In the genomic region with DNA sequence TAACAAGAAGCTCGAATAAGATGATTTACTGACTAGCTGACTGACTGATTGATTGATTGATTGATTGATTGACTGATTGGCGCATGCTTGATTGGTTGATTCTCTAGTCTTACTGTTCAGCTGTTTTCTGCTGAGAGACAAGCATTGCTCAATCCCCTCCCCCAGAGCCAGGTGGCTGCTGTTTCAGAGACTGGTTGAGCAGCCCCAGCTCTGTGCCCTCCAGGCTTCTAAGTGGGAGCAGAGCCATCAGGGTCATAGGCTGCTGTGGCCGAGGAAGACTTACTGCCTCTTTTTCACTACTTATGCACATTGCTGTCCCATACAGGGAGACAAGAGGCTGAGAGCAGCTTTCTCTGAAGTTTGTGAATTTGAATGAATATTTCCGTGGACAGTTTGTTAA, we compare ENCODE assay signal across 8 mouse cellular contexts. TPM values are rescaled to one million over a fixed set of nuclear protein-coding genes. Genes with fewer than 3 reads are reported as not detected.
A peak's percentile ranks its signal among the peaks of the same experiment; 100 is the strongest.
DNase-seq lines count a peak whose midpoint lies in the region; ATAC-seq and TF ChIP-seq lines count a peak whose summit lies in the region.

No protein-coding gene starts in this region.

- H3K9me3 ChIP-seq in heart, embryonic 15.5 days (replicated peaks), result no peaks in the 10 kb centered on the region
- H3K9me3 ChIP-seq in midbrain, embryonic 14.5 days (ENCODE audit: control insufficient read depth, low read length), result no peaks in the 10 kb centered on the region

- ATAC-seq in heart, embryonic 15.5 days (replicated peaks; ENCODE audit: insufficient number of reproducible peaks, insufficient read depth, low FRiP score, low read depth), result no peak
- ATAC-seq in midbrain, embryonic 14.5 days (ENCODE audit: low FRiP score, low TSS enrichment), result no peak
- no peak for ATAC-seq in monocyte, adult 5-6 weeks (replicated peaks; ENCODE audit: insufficient number of reproducible peaks, low FRiP score, low TSS enrichment, poor library complexity, severe bottlenecking)

- peak overlapping the region; percentile 67 for H3K4me3 ChIP-seq in layer of hippocampus, adult 2 months
- H3K4me3 ChIP-seq in heart, embryonic 15.5 days, result peak overlapping the region; percentile 78
- H3K4me3 ChIP-seq in midbrain, embryonic 14.5 days (replicated peaks; ENCODE audit: low read depth, low read length), result no peak overlapping the region

- DNase-seq in layer of hippocampus, adult 2 months (ENCODE audit: low spot score in 2 of 2), result peak; percentile 19 to 26
- no peak for DNase-seq in layer of hippocampus, adult 9-11 months
- peak; percentile 13 for DNase-seq in adrenal gland, postnatal 25 days
- DNase-seq in midbrain, embryonic 14.5 days, result peak; percentile 24
- no peak for DNase-seq in spleen, adult 18-20 months
- no peak for DNase-seq in layer of hippocampus, adult 9-10 months (ENCODE audit: low spot score)

- H3K27ac ChIP-seq in layer of hippocampus, adult 2 months, result peak overlapping the region; percentile 37
- peak overlapping the region; percentile 44 for H3K27ac ChIP-seq in heart, embryonic 15.5 days
- H3K27ac ChIP-seq in midbrain, embryonic 14.5 days (replicated peaks; ENCODE audit: low read depth, low read length), result no peak overlapping the region

- H3K4me1 ChIP-seq in heart, embryonic 15.5 days (replicated peaks), result peaks cover 31% of the 10 kb centered on the region
- H3K4me1 ChIP-seq in midbrain, embryonic 14.5 days (ENCODE audit: control insufficient read depth, insufficient read depth, low read length), result peaks cover 16% of the 10 kb centered on the region

- H3K36me3 ChIP-seq in heart, embryonic 15.5 days, result no peaks in the 10 kb centered on the region
- H3K36me3 ChIP-seq in midbrain, embryonic 14.5 days (ENCODE audit: control insufficient read depth, insufficient read depth, low read length), result no peaks in the 10 kb centered on the region

- H3K4me2 ChIP-seq in heart, embryonic 15.5 days, result peak overlapping the region; percentile 83
- peak overlapping the region; percentile 99; the same call in 1 of the 2 replicates for H3K4me2 ChIP-seq in midbrain, embryonic 14.5 days (ENCODE audit: low read length)

- no peak overlapping the region for H3K9ac ChIP-seq in heart, embryonic 15.5 days
- no peak overlapping the region for H3K9ac ChIP-seq in midbrain, embryonic 14.5 days (replicated peaks; ENCODE audit: low read length)

- WGBS in heart, embryonic 15.5 days, result 39% methylated on average over 4 of the region's 4 CpGs
- 49% methylated on average over 4 of the region's 4 CpGs for WGBS in midbrain, embryonic 14.5 days

- no peaks in the 10 kb centered on the region for H3K27me3 ChIP-seq in heart, embryonic 15.5 days
- peaks cover 12% of the 10 kb centered on the region for H3K27me3 ChIP-seq in midbrain, embryonic 14.5 days (ENCODE audit: control insufficient read depth, insufficient read depth, low read length)

- TF ChIP-seq CTCF in layer of hippocampus, adult 2 months (conservative IDR thresholded peaks at IDR 0.05), result no peak

RNA-seq across cellular contexts. Expression of a gene that starts 2.1 kb away (rescaled TPM):
- total RNA-seq in layer of hippocampus, adult 2 months (2021), result 10 to 100 TPM; 44.7 to 48.6 TPM
- 121 TPM in 2 replicates for total RNA-seq in adrenal gland, postnatal 25 days (2021)
- polyA plus RNA-seq in heart, embryonic 15.5 days (2015; fragmentation: Nextera tagmentation; extraction: Ambion mirVana), result 27.1 and 29.7 TPM in 2 replicates
- 3.1 and 5.1 TPM in 2 replicates for polyA plus RNA-seq in midbrain, embryonic 14.5 days (2014; fragmentation: Nextera tagmentation; extraction: Ambion mirVana)
- total RNA-seq in monocyte, adult 5-6 weeks (2017), result 1.1 to 2.5 TPM in 2 of 3 replicates, not detected in the other

Comparison
In these comparisons a context has a peak if more than half of its experiments do, and no peak if none do; other contexts are left out.
1. DNase-seq: peak in layer of hippocampus, adult 2 months (2 of 2), adrenal gland, postnatal 25 days (single experiment) and midbrain, embryonic 14.5 days (single experiment); none in layer of hippocampus, adult 9-11 months (single experiment), spleen, adult 18-20 months (0 of 2) and layer of hippocampus, adult 9-10 months (single experiment).
2. RNA of a gene that starts 2.1 kb away (total RNA-seq): 121 TPM in adrenal gland, postnatal 25 days and 44.7 to 48.6 TPM in layer of hippocampus, adult 2 months; 1.1 to 2.5 TPM in monocyte, adult 5-6 weeks; every median in the first group is over 10 times any median in the second.